ENCODE assay signal across 34 mouse cellular contexts in genomic region chr7:42591311-42591710, GRCm38 (mm10). TPM values are rescaled to one million over a fixed set of nuclear protein-coding genes. Genes with fewer than 3 reads are reported as not detected.
"Had no signal": no experiment of that assay in that cellular context is flagged by ENCODE, and none has a peak within 500 bp of the region (broad histone marks: within the 10 kb centered on the region; RNA-seq: fewer than 3 reads in every experiment).

No protein-coding gene starts in this region.

RNA-seq across cellular contexts. Expression of gene Zfp977, which starts 1.0 kb away (rescaled TPM):
- total RNA-seq: gastrocnemius, postnatal 25 days; granulocyte monocyte progenitor cell, adult 5-6 weeks had no signal
- polyA plus RNA-seq: erythroblast, embryonic 14.5 days had no signal

RNA-seq across cellular contexts. Expression of gene Gm21028, which starts 12.9 kb away (rescaled TPM):
- total RNA-seq: common myeloid progenitor, adult 5-6 weeks; forebrain, postnatal 0 days; gastrocnemius, adult 18-20 months; gastrocnemius, adult 2 months; gastrocnemius, adult 8-10 months; gastrocnemius, postnatal 10 days; gastrocnemius, postnatal 14 days; gastrocnemius, postnatal 25 days; gastrocnemius, postnatal 36 days; gastrocnemius, postnatal 4 days; granulocyte monocyte progenitor cell, adult 5-6 weeks; heart, adult 18-20 months; heart, adult 2 months; heart, adult 8-10 months had no signal
- polyA plus RNA-seq: cortical plate, adult 2 months; embryonic facial prominence, embryonic 10.5 days; embryonic facial prominence, embryonic 11.5 days; embryonic facial prominence, embryonic 12.5 days; embryonic facial prominence, embryonic 13.5 days; embryonic facial prominence, embryonic 14.5 days; embryonic facial prominence, embryonic 15.5 days; erythroblast, embryonic 14.5 days; forebrain, embryonic 10.5 days; forebrain, embryonic 11.5 days; forebrain, embryonic 12.5 days; forebrain, embryonic 13.5 days; forebrain, embryonic 14.5 days; forebrain, embryonic 16.5 days; forebrain, postnatal 0 days; frontal cortex, adult 2 months; gonadal fat pad, adult 2 months; heart, adult 2 months; heart, embryonic 10.5 days; heart, embryonic 11.5 days; heart, embryonic 12.5 days; heart, embryonic 13.5 days had no signal
